27 mouse cellular contexts compared by ENCODE assay signal in the genomic region with DNA sequence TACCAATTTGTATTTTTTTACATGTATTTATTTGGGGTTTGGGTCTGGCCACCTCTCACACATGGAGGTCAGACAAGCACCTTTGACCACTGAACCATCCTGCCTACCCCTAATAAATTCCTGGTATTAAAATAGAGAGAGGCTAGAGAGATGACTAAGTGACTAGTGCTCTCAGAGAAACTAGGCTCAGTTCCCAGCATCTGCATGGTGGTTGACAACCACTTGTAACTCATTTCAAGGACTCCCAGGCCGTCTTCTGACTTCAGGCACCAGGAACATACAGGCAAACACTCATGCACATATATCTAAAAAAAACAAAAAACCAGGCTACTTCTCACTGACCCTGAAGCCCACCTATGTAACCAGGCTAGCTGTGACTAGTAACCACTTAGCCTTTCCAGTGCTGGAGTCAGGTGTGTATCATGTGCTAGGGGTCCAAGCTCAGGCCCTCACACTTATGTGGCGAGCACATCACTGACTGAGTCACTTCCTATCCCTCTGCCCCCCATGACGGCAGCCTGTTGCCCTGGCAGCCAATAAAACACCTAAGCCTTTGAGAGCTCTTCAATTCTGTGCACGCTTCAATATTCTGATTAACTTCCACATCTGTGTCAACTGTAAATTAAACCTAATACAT. TPM values are rescaled to one million over a fixed set of nuclear protein-coding genes. Genes with fewer than 3 reads are reported as not detected.
DNase-seq lines count a peak whose midpoint lies in the region.
"Had no signal": no experiment of that assay in that cellular context is flagged by ENCODE, and none has a peak within 500 bp of the region (broad histone marks: within the 10 kb centered on the region; RNA-seq: fewer than 3 reads in every experiment).

No protein-coding gene starts in this region.

- 82% methylated on average over 4 of the region's 4 CpGs for WGBS in hindbrain, embryonic 10.5 days

- H3K4me3 ChIP-seq in hindbrain, embryonic 10.5 days, result no peak overlapping the region
- H3K4me3 ChIP-seq: forebrain, embryonic 13.5 days; gastrocnemius, adult 2 months; limb, embryonic 13.5 days; liver, embryonic 12.5 days had no signal

- H3K27me3 ChIP-seq in hindbrain, embryonic 10.5 days (ENCODE audit: insufficient read depth, poor library complexity, severe bottlenecking), result no peaks in the 10 kb centered on the region; the same call in 1 of the 2 replicates
- H3K27me3 ChIP-seq: forebrain, embryonic 13.5 days; Patski had no signal

- H3K4me1 ChIP-seq in hindbrain, embryonic 10.5 days (replicated peaks), result peaks cover 19% of the 10 kb centered on the region

- H3K27ac ChIP-seq in hindbrain, embryonic 10.5 days, result no peak overlapping the region
- H3K27ac ChIP-seq: forebrain, embryonic 13.5 days; gastrocnemius, adult 2 months; hindbrain, embryonic 14.5 days; limb, embryonic 13.5 days; liver, embryonic 12.5 days had no signal

- H3K9me3 ChIP-seq in hindbrain, embryonic 10.5 days, result no peaks in the 10 kb centered on the region
- H3K9me3 ChIP-seq: forebrain, embryonic 13.5 days; limb, embryonic 13.5 days; liver, embryonic 12.5 days had no signal

- peak; percentile 21 to 48 for DNase-seq in heart, adult 9 months (ENCODE audit: low spot score in 2 of 2)
- DNase-seq in heart, postnatal 4 days, result no peak
- DNase-seq in 3T3-L1 (ENCODE audit: low read depth, low spot score), result peak; percentile 25
- peak; percentile 33 for DNase-seq in 416B (ENCODE audit: low read depth)
- peak; percentile 24 for DNase-seq in adrenal gland, postnatal 25 days
- no peak for DNase-seq in spleen, postnatal 14 days (ENCODE audit: low spot score in 2 of 2)
- no peak for DNase-seq in hindbrain, embryonic 10.5 days (ENCODE audit: low spot score)
- no peak for DNase-seq in ovary, postnatal 14 days (ENCODE audit: low spot score)
- DNase-seq: cerebellum, adult 2 months; gastrocnemius, adult 2 months; kidney, adult 18-20 months; lung, adult 18-20 months; lung, postnatal 4 days; midbrain, embryonic 14.5 days; right cerebral cortex, postnatal 14 days; thymus, postnatal 25 days had no signal

- H3K36me3 ChIP-seq in hindbrain, embryonic 10.5 days, result peaks cover 69% of the 10 kb centered on the region

RNA-seq across cellular contexts. Expression of gene Lrrc10, which starts 4.9 kb away (rescaled TPM):
- total RNA-seq in heart, postnatal 4 days (2021), result 100 to 1,000 TPM; 102 to 106 TPM
- total RNA-seq in adrenal gland, postnatal 25 days (2021), result not detected in 2 replicates
- not detected in 2 replicates for polyA plus RNA-seq in hindbrain, embryonic 10.5 days (2016; fragmentation: Nextera tagmentation; extraction: Ambion mirVana)
- total RNA-seq: left cerebral cortex, postnatal 25 days; megakaryocyte-erythroid progenitor cell, adult 5-6 weeks had no signal
- polyA plus RNA-seq: cerebellum, adult 2 months; embryonic facial prominence, embryonic 14.5 days; forebrain, embryonic 13.5 days; hindbrain, embryonic 14.5 days; inflammation-experienced regulatory T-cells, adult 6 months; kidney, embryonic 16.5 days; limb, embryonic 13.5 days; liver, embryonic 12.5 days; midbrain, embryonic 14.5 days; neural tube, embryonic 11.5 days; Patski had no signal

RNA-seq across cellular contexts. Expression of gene Cct2, which starts 13.5 kb away (rescaled TPM):
- total RNA-seq in heart, postnatal 4 days (2021), result 100 to 1,000 TPM; 188 to 195 TPM
- total RNA-seq in adrenal gland, postnatal 25 days (2021), result 236 and 244 TPM in 2 replicates
- polyA plus RNA-seq in hindbrain, embryonic 10.5 days (2016; fragmentation: Nextera tagmentation; extraction: Ambion mirVana), result 264 and 323 TPM in 2 replicates

Comparison
In these comparisons a context has a peak if more than half of its experiments do, and no peak if none do; other contexts are left out.
1. DNase-seq: peak in heart, adult 9 months (2 of 2), 3T3-L1 (single experiment), 416B (single experiment) and adrenal gland, postnatal 25 days (single experiment); none in heart, postnatal 4 days (single experiment), spleen, postnatal 14 days (0 of 2), hindbrain, embryonic 10.5 days (single experiment) and ovary, postnatal 14 days (single experiment).
2. RNA of gene Lrrc10, which starts 4.9 kb away (total RNA-seq): 102 to 106 TPM in heart, postnatal 4 days; not detected in adrenal gland, postnatal 25 days; every median in the first group is over 10 times any median in the second.